Mouse (Mus musculus): ENCODE data around the gene Smarca2. TPM values are rescaled to one million over a fixed set of nuclear protein-coding genes. Genes with fewer than 3 reads are reported as not detected.

Smarca2 gene
- polyA plus RNA-seq, 1 experiment from 2014 or later: 46.3 TPM

GRCm38 (mm10) chr19:26690516-26690915, 85.7 kb downstream of the Smarca2 start:
- Histone ChIP-seq H3K4me2 (replicated peaks; ENCODE audit: low read depth, low read length) (no peak overlapping the region), H3K9me3 (ENCODE audit: low read length) (no peaks in the 10 kb centered on the region), H3K27me3 (replicated peaks; ENCODE audit: insufficient read depth, low read length) (no peaks in the 10 kb centered on the region), H3K4me3 (ENCODE audit: low read depth, low read length) (no peak overlapping the region), H3K4me1 (ENCODE audit: insufficient read depth, low read depth, low read length) (no peaks in the 10 kb centered on the region), H3K27ac (ENCODE audit: low read length) (no peak overlapping the region), H3K9ac (replicated peaks; ENCODE audit: low read depth) (no peak overlapping the region), H3K36me3 (ENCODE audit: insufficient read depth, low read length) (peaks cover 16% of the 10 kb centered on the region)
- no peak for DNase-seq (ENCODE audit: low spot score)
- no peak for ATAC-seq
- WGBS: 82% methylated on average over 4 of the region's 4 CpGs
- TF ChIP-seq CTCF (IDR thresholded peaks at IDR 0.05) (no peak), EP300 (IDR thresholded peaks at IDR 0.05) (no peak)

GRCm38 (mm10) chr19:26697107-26697506, 92.3 kb downstream of the Smarca2 start:
- H3K4me1 ChIP-seq (ENCODE audit: insufficient read depth, low read depth, low read length): no peaks in the 10 kb centered on the region
- H3K4me2 ChIP-seq (replicated peaks; ENCODE audit: low read depth, low read length): no peak overlapping the region
- H3K27me3 ChIP-seq (replicated peaks; ENCODE audit: insufficient read depth, low read length): no peaks in the 10 kb centered on the region
- ATAC-seq (no peak), DNase-seq (ENCODE audit: low spot score) (no peak)
- TF ChIP-seq CTCF (IDR thresholded peaks at IDR 0.05) (no peak), EP300 (IDR thresholded peaks at IDR 0.05) (no peak)
- no peak overlapping the region for H3K9ac ChIP-seq (replicated peaks; ENCODE audit: low read depth)
- H3K9me3 ChIP-seq (ENCODE audit: low read length): no peaks in the 10 kb centered on the region
- peaks cover 40% of the 10 kb centered on the region for H3K36me3 ChIP-seq (ENCODE audit: insufficient read depth, low read length)
- H3K27ac ChIP-seq (ENCODE audit: low read length): no peak overlapping the region
- WGBS: 51% methylated on average over 4 of the region's 4 CpGs
- H3K4me3 ChIP-seq (ENCODE audit: low read depth, low read length): no peak overlapping the region

- H3K36me3 ChIP-seq (ENCODE audit: insufficient read depth, low read length): peaks cover 16% of the 10 kb centered on the region; the same call in 1 of the 2 replicates
- H3K9ac ChIP-seq (replicated peaks; ENCODE audit: low read depth): no peak overlapping the region
- H3K27ac ChIP-seq (ENCODE audit: low read length): no peak overlapping the region
- H3K4me2 ChIP-seq (replicated peaks; ENCODE audit: low read depth, low read length): no peak overlapping the region
- no peak overlapping the region for H3K4me3 ChIP-seq (ENCODE audit: low read depth, low read length)
- H3K27me3 ChIP-seq (replicated peaks; ENCODE audit: insufficient read depth, low read length): no peaks in the 10 kb centered on the region
- DNase-seq (ENCODE audit: low spot score) (no peak), ATAC-seq (no peak)
- no peaks in the 10 kb centered on the region for H3K9me3 ChIP-seq (ENCODE audit: low read length)
- WGBS: 72% methylated on average over 10 of the region's 10 CpGs
- TF ChIP-seq EP300 (IDR thresholded peaks at IDR 0.05) (no peak), CTCF (IDR thresholded peaks at IDR 0.05) (no peak)
- peaks cover 3% of the 10 kb centered on the region for H3K4me1 ChIP-seq (ENCODE audit: insufficient read depth, low read depth, low read length)
Measured at GRCm38 (mm10) chr19:26704545-26705209, 99.8 kb downstream of the Smarca2 start.

- Histone ChIP-seq H3K27ac (ENCODE audit: low read length) (no peak overlapping the region), H3K9me3 (ENCODE audit: low read length) (no peaks in the 10 kb centered on the region), H3K4me3 (ENCODE audit: low read depth, low read length) (no peak overlapping the region), H3K4me2 (replicated peaks; ENCODE audit: low read depth, low read length) (no peak overlapping the region), H3K36me3 (ENCODE audit: insufficient read depth, low read length) (peaks cover 9% of the 10 kb centered on the region; the same call in 1 of the 2 replicates), H3K9ac (replicated peaks; ENCODE audit: low read depth) (no peak overlapping the region), H3K27me3 (replicated peaks; ENCODE audit: insufficient read depth, low read length) (no peaks in the 10 kb centered on the region), H3K4me1 (ENCODE audit: insufficient read depth, low read depth, low read length) (peaks cover 3% of the 10 kb centered on the region)
- peak; percentile 61 for ATAC-seq
- DNase-seq (ENCODE audit: low spot score): peak; percentile 39
- WGBS: 39% methylated on average over 5 of the region's 5 CpGs
- TF ChIP-seq CTCF (IDR thresholded peaks at IDR 0.05) (no peak), EP300 (IDR thresholded peaks at IDR 0.05) (peak; percentile 25)
Measured at GRCm38 (mm10) chr19:26706910-26707309, 102.1 kb downstream of the Smarca2 start.

GRCm38 (mm10) chr19:26709095-26709494, 104.2 kb downstream of the Smarca2 start:
- no peak for TF ChIP-seq EP300 (IDR thresholded peaks at IDR 0.05)
- H3K9me3 ChIP-seq (ENCODE audit: low read length): no peaks in the 10 kb centered on the region
- H3K9ac ChIP-seq (replicated peaks; ENCODE audit: low read depth): no peak overlapping the region
- H3K4me2 ChIP-seq (replicated peaks; ENCODE audit: low read depth, low read length): no peak overlapping the region
- peaks cover 3% of the 10 kb centered on the region; the same call in 1 of the 2 replicates for H3K4me1 ChIP-seq (ENCODE audit: insufficient read depth, low read depth, low read length)
- no peak for DNase-seq (ENCODE audit: low spot score)
- peak; percentile 54 for ATAC-seq
- peaks cover 3% of the 10 kb centered on the region; the same call in 1 of the 2 replicates for H3K36me3 ChIP-seq (ENCODE audit: insufficient read depth, low read length)
- no peak overlapping the region for H3K27ac ChIP-seq (ENCODE audit: low read length)
- 24% methylated on average over 12 of the region's 12 CpGs for WGBS
- H3K27me3 ChIP-seq (replicated peaks; ENCODE audit: insufficient read depth, low read length): no peaks in the 10 kb centered on the region
- no peak overlapping the region for H3K4me3 ChIP-seq (ENCODE audit: low read depth, low read length)

- Histone ChIP-seq H3K4me1 (ENCODE audit: insufficient read depth, low read depth, low read length) (peaks cover 3% of the 10 kb centered on the region; the same call in 1 of the 2 replicates), H3K4me3 (ENCODE audit: low read depth, low read length) (no peak overlapping the region), H3K9ac (replicated peaks; ENCODE audit: low read depth) (no peak overlapping the region), H3K36me3 (ENCODE audit: insufficient read depth, low read length) (peaks cover 3% of the 10 kb centered on the region; the same call in 1 of the 2 replicates), H3K4me2 (replicated peaks; ENCODE audit: low read depth, low read length) (no peak overlapping the region), H3K9me3 (ENCODE audit: low read length) (no peaks in the 10 kb centered on the region), H3K27me3 (replicated peaks; ENCODE audit: insufficient read depth, low read length) (no peaks in the 10 kb centered on the region), H3K27ac (ENCODE audit: low read length) (no peak overlapping the region)
- TF ChIP-seq EP300 (IDR thresholded peaks at IDR 0.05) (no peak), CTCF (IDR thresholded peaks at IDR 0.05) (peak; percentile 65)
- ATAC-seq: no peak
- 41% methylated on average over 2 of the region's 2 CpGs for WGBS
- peak; percentile 33 for DNase-seq (ENCODE audit: low spot score)
Measured at GRCm38 (mm10) chr19:26711268-26711667, 106.4 kb downstream of the Smarca2 start.
